Mouse (Mus musculus): ENCODE measurements around the gene Mgat2.

Mgat2 gene

GRCm38 (mm10) chr12:69177526-69177925 lies 6.4 kb upstream of the Mgat2 start:
- peak; percentile 59 for DNase-seq (ENCODE audit: low read depth, low spot score)

DNA sequence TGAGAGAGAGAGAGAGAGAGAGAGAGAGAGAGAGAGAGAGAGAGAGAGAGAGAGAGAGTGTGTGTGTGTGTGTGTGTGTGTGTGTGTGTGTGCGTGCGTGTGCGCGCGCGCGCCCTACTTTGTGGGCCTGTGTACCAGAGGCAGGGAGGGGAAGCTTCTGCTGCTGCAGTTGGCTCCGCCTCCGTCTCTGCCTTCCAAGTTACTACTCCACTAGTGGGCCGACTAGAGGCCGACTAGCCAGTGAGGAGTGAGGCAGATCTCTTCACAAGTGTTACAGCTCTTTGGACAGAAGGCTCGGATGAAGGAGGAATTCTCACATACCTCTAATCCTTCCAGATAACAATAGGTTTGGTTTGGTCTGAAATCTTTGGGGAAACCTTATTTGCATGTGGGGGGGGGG lies 4.6 kb upstream of the Mgat2 start:
- DNase-seq (ENCODE audit: low read depth, low spot score) = peak; percentile 79

DNA sequence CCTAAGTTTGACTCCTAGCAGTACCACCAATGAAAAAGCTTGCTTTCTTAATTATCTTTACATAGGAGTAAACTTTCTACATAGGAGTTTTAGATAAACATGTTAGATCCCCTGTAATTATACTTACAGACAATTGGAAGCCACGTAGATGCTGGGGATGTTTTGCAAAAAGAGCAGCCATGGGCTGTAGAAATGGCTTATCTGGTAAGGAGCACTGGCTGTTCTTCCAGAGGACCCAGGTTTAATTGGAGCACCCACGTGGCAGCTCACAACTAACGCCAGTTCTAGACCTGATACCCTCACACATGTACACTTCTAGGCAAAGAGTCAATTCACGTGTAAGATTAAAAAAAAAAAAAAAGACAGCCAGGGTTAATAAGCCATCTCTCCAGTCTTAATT lies 2.2 kb upstream of the Mgat2 start:
- no peak for DNase-seq (ENCODE audit: low read depth, low spot score)

DNA sequence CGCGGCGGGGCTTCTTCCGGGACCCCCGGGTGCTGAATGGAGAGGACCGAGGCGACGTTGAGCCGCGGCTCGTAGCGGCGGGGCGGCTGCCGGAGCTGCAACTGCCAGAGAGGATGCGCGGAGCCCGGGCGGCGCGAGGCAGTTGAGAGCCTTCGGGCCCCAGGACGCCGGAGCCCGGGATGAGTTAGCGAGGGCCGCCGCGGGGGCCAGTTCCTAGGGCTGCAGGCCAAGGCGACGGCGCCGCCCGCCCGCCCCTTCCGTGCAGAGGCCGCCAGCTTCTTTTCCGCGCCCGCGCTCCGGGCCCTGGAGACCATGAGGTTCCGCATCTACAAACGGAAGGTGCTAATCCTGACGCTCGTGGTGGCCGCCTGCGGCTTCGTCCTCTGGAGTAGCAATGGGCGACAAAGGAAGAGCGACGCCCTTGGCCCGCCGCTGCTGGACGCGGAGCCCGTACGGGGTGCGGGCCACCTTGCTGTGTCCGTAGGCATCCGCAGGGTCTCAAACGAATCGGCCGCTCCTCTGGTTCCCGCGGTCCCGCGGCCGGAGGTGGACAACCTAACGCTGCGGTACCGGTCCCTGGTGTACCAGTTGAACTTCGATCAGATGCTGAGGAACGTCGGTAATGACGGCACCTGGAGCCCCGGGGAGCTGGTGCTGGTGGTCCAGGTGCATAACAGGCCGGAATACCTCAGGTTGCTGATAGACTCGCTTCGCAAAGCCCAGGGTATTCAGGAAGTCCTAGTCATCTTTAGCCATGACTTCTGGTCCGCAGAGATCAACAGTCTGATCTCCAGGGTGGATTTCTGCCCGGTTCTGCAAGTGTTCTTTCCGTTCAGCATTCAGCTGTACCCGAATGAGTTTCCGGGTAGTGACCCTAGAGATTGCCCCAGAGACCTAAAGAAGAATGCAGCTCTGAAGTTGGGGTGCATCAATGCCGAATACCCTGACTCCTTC lies 662 bp downstream of the Mgat2 start:
- no peak for DNase-seq (ENCODE audit: low read depth, low spot score)

GRCm38 (mm10) chr12:69185371-69185770 lies 1.4 kb downstream of the Mgat2 start:
- no peak for DNase-seq (ENCODE audit: low read depth, low spot score)

DNA sequence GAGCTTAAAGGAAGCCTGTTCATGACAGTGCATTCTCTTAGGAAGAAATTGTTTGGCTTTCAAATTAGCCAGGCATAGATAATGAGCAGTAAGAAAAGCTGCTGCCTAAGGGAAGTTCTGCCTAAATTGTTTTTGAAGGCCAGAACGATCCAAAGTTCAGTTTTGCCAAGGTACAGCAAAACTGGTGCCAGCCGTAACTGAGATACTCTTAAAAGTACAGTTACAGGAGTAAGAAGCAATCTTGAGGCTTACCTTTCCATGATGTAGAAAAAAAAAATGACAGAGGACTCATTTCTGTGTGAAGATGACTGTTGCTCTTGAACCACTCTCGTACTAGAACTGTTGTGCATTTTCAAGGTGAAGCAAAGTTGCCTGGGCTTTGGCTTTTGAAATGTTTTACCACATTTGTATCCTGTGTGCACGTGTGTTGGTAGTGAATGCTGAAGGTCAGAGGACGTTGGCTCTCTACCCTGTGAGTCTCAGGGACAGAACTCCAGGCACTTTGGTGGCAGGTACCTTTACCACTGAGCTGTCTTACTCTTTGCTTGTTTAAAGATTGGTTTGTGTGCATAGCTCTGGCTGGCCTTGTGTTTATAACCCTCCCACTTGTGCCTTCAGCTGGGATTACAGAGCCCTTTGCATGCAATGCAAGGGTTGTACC lies 3.0 kb downstream of the Mgat2 start:
- DNase-seq (ENCODE audit: low read depth, low spot score) = no peak

GRCm38 (mm10) chr12:69190074-69190473 lies 6.1 kb downstream of the Mgat2 start:
- DNase-seq (ENCODE audit: low read depth, low spot score) = no peak

- DNase-seq (ENCODE audit: low read depth, low spot score) = no peak
Observed at GRCm38 (mm10) chr12:69190522-69190921, 6.6 kb downstream of the Mgat2 start.

DNA sequence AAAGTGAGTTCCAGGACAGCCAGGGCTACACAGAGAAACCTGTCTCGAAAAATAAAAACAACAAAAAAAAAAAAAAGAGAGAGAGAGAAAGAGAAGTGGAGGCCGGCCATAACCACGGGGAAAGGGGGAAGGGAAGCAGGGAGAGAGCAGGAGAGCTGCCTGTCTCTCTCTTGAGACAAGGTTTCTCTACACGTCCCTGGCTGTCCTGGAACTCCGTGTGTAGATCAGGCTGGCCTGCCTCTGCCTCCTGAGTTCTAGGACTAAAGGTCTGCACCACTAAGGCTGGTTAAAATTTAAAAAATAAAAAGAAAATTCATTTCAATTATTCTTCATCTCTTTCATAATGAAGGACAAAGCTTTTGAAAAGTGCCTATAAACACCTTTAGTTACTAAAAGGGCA lies 7.4 kb downstream of the Mgat2 start:
- DNase-seq (ENCODE audit: low read depth, low spot score) = no peak

- no peak for DNase-seq (ENCODE audit: low read depth, low spot score)
Observed at GRCm38 (mm10) chr12:69192637-69193036, 8.7 kb downstream of the Mgat2 start.

- no peak for DNase-seq (ENCODE audit: low read depth, low spot score)
Observed at GRCm38 (mm10) chr12:69196444-69197377, 12.8 kb downstream of the Mgat2 start, which contains the start of gene Gm49383. Gene Gm49383 (minus strand): TSS chr12:69197104.

GRCm38 (mm10) chr12:69197378-69198163 lies 13.6 kb downstream of the Mgat2 start:
- peak; percentile 34 for DNase-seq (ENCODE audit: low read depth, low spot score)

DNA sequence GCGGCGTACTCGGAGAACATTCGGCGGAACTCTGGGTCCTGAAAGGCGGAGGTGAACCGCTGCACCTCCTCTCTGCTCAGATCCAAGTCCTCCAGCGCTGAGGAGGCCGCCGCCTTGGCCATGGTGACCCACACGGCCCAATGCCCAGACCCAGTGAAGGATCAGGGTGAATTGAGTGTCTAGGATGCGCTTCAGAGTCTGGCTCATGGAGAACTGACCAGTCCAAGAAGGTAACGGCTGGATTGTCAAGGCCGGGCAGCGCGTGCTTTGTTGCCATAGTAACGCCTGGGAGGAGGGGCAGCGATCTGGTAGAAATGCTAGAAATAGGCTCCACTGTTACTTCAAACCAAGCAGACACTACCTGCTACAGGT lies 14.2 kb downstream of the Mgat2 start, which contains the start of gene Dnaaf2:
TSS of gene Dnaaf2 (minus strand) at position 266 of the 372 bp plus-strand sequence.
- DNase-seq (ENCODE audit: low read depth, low spot score) = peak; percentile 61

DNA sequence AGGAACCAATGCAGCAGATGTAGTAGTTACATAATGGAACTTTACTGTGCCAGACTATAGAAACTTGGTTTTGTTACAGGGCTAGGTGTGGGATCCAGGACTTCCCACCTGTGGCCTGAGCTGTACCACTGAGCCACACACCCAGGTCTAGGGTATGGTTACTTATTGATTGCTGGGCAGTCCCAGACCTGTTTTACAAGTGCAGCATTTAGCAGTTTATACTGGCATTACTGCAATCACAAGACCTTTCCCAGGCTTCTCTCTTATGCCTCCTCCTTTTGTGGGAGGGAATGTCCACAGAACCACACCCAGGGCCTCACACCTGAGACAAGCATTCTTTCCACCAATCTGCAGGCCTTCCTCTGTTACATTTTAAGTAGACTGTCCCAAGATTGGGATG lies 15.0 kb downstream of the Mgat2 start:
- DNase-seq (ENCODE audit: low read depth, low spot score) = no peak

DNA sequence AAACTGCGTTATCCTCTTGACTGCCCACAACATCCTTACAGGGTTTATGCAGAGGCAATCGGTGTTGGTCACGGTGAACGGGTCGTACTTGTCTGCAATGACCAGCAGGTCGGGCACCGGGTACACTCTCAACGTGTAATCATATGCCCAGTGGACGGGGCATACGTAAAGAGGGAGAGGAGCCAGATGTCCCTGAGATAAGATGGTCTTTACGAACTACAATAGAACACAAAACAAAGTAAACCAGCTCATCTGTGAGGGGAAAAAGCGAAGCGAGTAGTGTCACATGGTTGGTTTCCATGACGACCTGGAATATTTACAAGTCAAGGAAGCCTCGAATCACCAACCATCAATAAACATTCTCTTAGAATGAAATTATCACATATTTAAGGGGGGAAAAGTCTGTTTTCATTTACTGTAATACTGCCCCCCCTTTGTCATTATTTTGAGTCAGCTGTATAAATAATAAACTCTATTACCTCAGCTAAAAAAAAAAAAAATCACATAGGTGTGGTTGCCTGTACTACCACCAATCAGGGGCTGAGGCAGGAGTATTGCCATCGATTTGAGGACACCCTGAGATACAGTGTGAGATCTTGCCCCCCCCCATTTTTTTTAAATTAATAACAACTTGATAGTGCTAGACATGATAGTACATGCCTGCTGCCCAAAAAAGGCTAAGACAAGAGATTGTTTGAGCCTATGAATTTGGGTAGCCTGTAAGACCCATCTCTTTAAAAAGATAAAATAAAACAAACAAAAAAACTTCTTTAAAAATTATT lies 20.3 kb downstream of the Mgat2 start, which contains the start of gene Gm49384:
TSS of gene Gm49384 (minus strand) at position 216 of the 782 bp plus-strand sequence.
- no peak for DNase-seq (ENCODE audit: low read depth, low spot score)

DNA sequence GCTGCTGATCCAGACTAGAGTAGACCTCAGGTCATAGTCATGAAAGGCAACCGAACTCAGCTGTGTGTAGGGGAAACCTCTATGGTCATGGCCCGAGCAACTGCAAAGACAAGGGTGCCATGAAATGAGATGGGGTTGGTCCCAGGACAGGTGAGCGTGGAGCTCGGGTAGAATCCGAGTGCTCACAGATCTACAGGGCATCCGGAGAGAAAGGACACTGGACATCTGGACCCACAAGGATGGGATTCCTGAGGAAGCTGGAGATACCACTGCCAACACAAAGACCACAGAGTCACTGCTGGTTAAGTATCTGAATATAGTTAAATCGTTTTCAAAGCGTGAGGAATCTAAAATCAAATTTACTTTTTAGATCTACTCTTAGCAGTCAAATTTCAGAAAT lies 23.4 kb downstream of the Mgat2 start:
- no peak for DNase-seq (ENCODE audit: low read depth, low spot score)

GRCm38 (mm10) chr12:69207926-69208325 lies 24.0 kb downstream of the Mgat2 start:
- DNase-seq (ENCODE audit: low read depth, low spot score) = no peak

DNA sequence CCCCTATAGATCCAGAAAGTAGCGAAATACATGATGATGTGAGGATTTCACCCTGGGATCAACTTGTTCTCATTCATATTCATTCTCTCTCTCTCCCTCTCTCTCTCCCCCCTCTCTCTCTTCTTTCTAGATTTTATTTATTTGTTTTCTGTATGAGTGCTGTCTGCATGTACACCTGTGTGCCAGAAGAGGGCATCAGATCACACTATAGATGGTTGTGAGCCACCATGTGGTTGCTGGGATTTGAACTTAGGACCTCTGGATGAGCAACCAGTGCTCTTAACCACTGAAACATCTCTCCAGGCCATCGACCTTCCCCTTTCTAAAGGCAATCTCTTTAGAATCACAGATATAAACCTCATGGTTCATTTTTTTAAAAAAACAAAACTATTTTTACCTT lies 24.6 kb downstream of the Mgat2 start:
- DNase-seq (ENCODE audit: low read depth, low spot score) = peak; percentile 62

DNA sequence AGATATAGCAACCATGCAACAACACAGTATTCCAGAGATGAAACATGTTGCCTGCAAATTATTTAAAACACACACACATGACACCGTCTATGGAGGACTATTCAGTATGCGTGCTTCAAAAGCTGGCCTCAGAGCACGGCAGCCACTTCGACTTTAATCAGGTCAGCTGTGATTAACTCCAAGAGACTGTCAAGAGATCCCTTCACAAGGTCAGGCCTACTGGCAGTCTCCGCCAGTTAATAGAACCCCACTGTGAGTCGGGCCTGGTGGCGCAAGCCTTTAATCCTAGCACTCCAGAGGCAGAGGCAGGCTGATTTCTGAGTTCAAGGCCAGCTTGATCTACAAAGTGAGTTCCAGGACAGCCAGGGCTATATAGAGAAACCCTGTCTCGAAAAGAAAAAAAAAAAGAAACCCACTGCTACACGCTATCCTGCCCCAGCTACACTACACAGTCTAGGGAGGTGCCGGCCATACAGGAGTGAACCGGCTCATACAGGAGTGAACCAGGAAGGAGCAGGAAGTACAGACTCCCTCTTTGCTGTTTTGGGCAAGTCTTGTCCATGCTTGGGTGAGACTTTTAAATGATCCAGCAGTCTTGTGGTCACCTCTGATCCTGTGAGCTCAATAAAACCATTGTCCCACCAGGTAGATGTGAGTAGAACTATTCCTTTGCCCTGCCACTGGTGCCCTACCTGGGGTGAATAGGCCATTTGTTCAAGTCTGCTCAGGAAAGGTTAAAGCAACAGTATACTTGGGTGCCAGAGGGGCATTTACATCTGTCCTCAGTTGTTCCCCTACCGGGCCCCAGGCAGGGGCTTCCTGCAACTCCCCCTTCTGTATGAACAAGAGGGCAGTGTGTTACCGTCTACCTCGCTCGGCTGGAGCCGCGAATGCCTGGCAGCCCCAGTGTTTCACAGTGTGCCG lies 26.4 kb downstream of the Mgat2 start:
- peak; percentile 92 for DNase-seq (ENCODE audit: low read depth, low spot score)
